Mouse (Mus musculus) lung, postnatal 0 days (tissue): Measurements from ENCODE around the gene Svs3b. TPM values are rescaled to one million over a fixed set of nuclear protein-coding genes. Genes with fewer than 3 reads are reported as not detected.
"Not testable (repeated sequence)": the region's sequence is repeated elsewhere in the genome, so short reads cannot be mapped to it uniquely, and the experiment has no call there.

Experiments
- ATAC-seq: fragments of 200-750 bp; cut with Nextera tagmentation; 2 replicates; pipeline ENCODE4 v1.8.0; 2017; ENCODE audit warnings: moderate library complexity
- DNase-seq: peaks from one replicate; pipeline ENCODE4 v3.0.0-alpha.2; 2016; ENCODE audit warnings: low spot score
- H3K27ac ChIP-seq: fragments of 300-500 bp; sonication (generic); 2 replicates; pipeline ENCODE4 v1.5.1; 2014; ENCODE audit warnings: antibody characterized with exemption, mild to moderate bottlenecking, low read length, mixed read lengths
- H3K27me3 ChIP-seq: fragments of 300-500 bp; sonication (generic); replicated peaks from 2 replicates; pipeline ENCODE4 v1.6.1; 2014; ENCODE audit warnings: low read length, mixed read lengths; ENCODE audit not compliant: insufficient read depth
- H3K36me3 ChIP-seq: fragments of 300-500 bp; sonication (generic); 2 replicates; pipeline ENCODE4 v1.6.1; 2014; ENCODE audit warnings: low read length, mixed read lengths; ENCODE audit not compliant: insufficient read depth
- H3K4me1 ChIP-seq: fragments of 300-500 bp; sonication (generic); 2 replicates; pipeline ENCODE4 v1.6.1; 2014; ENCODE audit warnings: antibody characterized with exemption, low read depth, low read length, mixed read lengths; ENCODE audit not compliant: insufficient read depth
- H3K4me2 ChIP-seq: fragments of 300-500 bp; sonication (generic); replicated peaks from 2 replicates; pipeline ENCODE4 v1.6.1; 2014; ENCODE audit warnings: low read depth, mild to moderate bottlenecking, low read length, moderate library complexity, mixed read lengths
- H3K4me3 ChIP-seq: fragments of 300-500 bp; sonication (generic); 2 replicates; pipeline ENCODE4 v1.5.1; 2014; ENCODE audit warnings: low read depth, low read length
- H3K9ac ChIP-seq: fragments of 300-500 bp; sonication (generic); replicated peaks from 2 replicates; pipeline ENCODE4 v1.6.1; 2014; ENCODE audit warnings: low read depth, mild to moderate bottlenecking
- H3K9me3 ChIP-seq: fragments of 300-500 bp; sonication (generic); 2 replicates; pipeline ENCODE4 v1.6.1; 2016; ENCODE audit warnings: low read length, mixed read lengths
- CTCF ChIP-seq: IDR thresholded peaks from 2 replicates; pipeline ENCODE4 v1.5.1; 2016; ENCODE audit warnings: antibody characterized with exemption, mild to moderate bottlenecking
- EP300 ChIP-seq: IDR thresholded peaks from 2 replicates; pipeline ENCODE4 v1.6.1; 2016; ENCODE audit warnings: antibody characterized with exemption, mild to moderate bottlenecking, control low read depth
- WGBS: fragments of 180-500 bp; shearing (Covaris S2); extraction: QIAGEN DNeasy Blood & Tissue Kit; methylation state at CpG from one replicate; pipeline ENCODE4 v1.1.7; 2014; 5-methylcytosine and 5-hydroxymethylcytosine counted together
- polyA plus RNA-seq: library from polyadenylated mRNA; unstranded; fragments of >200 nt; fragmentation: Nextera tagmentation; extraction: Ambion mirVana; gene quantifications from 2 replicates; pipeline ENCODE4 v1.2.1, GENCODE M21; 2015

Gene Svs3b
- polyA plus RNA-seq, 1 experiment from 2014 or later: not detected

GRCm38 (mm10) chr2:164221522-164221921 lies 34.9 kb downstream of the Svs3b start, which contains the start of gene Wfdc15b:
Gene Wfdc15b (minus strand): TSS chr2:164221660.
- 29% methylated on average over 11 of the region's 11 CpGs for WGBS
- H3K4me3 ChIP-seq: no peak within 1 kb of the TSS
- H3K4me1 ChIP-seq: no peaks in the 10 kb centered on the region
- H3K27ac ChIP-seq: no peak within 1 kb of the TSS
- DNase-seq: no peak
- no peak within 1 kb of the TSS for H3K9ac ChIP-seq
- H3K36me3 ChIP-seq: no peaks in the 10 kb centered on the region
- H3K27me3 ChIP-seq: no peaks in the 10 kb centered on the region
- no peak for TF ChIP-seq EP300
- no peak for TF ChIP-seq CTCF
- no peak within 1 kb of the TSS for H3K4me2 ChIP-seq
- no peaks in the 10 kb centered on the region for H3K9me3 ChIP-seq
- no peak for ATAC-seq

- no peak for DNase-seq
- H3K4me3 ChIP-seq: no peak overlapping the region
- no peaks in the 10 kb centered on the region for H3K9me3 ChIP-seq
- H3K27ac ChIP-seq: no peak overlapping the region
- H3K27me3 ChIP-seq: no peaks in the 10 kb centered on the region
- H3K4me2 ChIP-seq: no peak overlapping the region
- no peaks in the 10 kb centered on the region for H3K36me3 ChIP-seq
- no peak for TF ChIP-seq EP300
- TF ChIP-seq CTCF: no peak
- H3K9ac ChIP-seq: no peak overlapping the region
- no peaks in the 10 kb centered on the region for H3K4me1 ChIP-seq
- 83% methylated on average over 9 of the region's 9 CpGs for WGBS
- no peak for ATAC-seq
Measured at GRCm38 (mm10) chr2:164219295-164219694, 37.1 kb downstream of the Svs3b start.

- H3K4me1 ChIP-seq: no peaks in the 10 kb centered on the region
- no peak overlapping the region for H3K27ac ChIP-seq
- DNase-seq (no peak), ATAC-seq (no peak)
- H3K36me3 ChIP-seq: no peaks in the 10 kb centered on the region
- no peaks in the 10 kb centered on the region for H3K27me3 ChIP-seq
- TF ChIP-seq CTCF: no peak
- no peak for TF ChIP-seq EP300
- H3K4me2 ChIP-seq: no peak overlapping the region
- H3K9me3 ChIP-seq: no peaks in the 10 kb centered on the region
- WGBS: 77% methylated on average over 5 of the region's 5 CpGs
- no peak overlapping the region for H3K4me3 ChIP-seq
- H3K9ac ChIP-seq: no peak overlapping the region
Measured at GRCm38 (mm10) chr2:164212711-164213110, 43.7 kb downstream of the Svs3b start.

GRCm38 (mm10) chr2:164210892-164211291 lies 45.5 kb downstream of the Svs3b start:
- TF ChIP-seq CTCF (no peak), EP300 (no peak)
- Histone ChIP-seq H3K27ac (no peak overlapping the region), H3K9ac (no peak overlapping the region), H3K36me3 (no peaks in the 10 kb centered on the region), H3K4me3 (no peak overlapping the region), H3K27me3 (no peaks in the 10 kb centered on the region), H3K9me3 (no peaks in the 10 kb centered on the region), H3K4me2 (no peak overlapping the region), H3K4me1 (no peaks in the 10 kb centered on the region)
- no peak for DNase-seq
- 88% methylated on average over 4 of the region's 4 CpGs for whole genome bisulfite sequencing
- ATAC-seq: no peak

- no peaks in the 10 kb centered on the region for H3K27me3 ChIP-seq
- H3K9ac ChIP-seq: no peak overlapping the region
- no peaks in the 10 kb centered on the region for H3K9me3 ChIP-seq
- DNase-seq: no peak
- WGBS: 51% methylated on average over 4 of the region's 4 CpGs
- no peak overlapping the region for H3K4me2 ChIP-seq
- H3K4me3 ChIP-seq: no peak overlapping the region
- H3K27ac ChIP-seq: no peak overlapping the region
- TF ChIP-seq CTCF: no peak
- no peak for TF ChIP-seq EP300
- no peaks in the 10 kb centered on the region for H3K4me1 ChIP-seq
- no peaks in the 10 kb centered on the region for H3K36me3 ChIP-seq
- no peak for ATAC-seq
Measured at GRCm38 (mm10) chr2:164206676-164207075, 49.8 kb downstream of the Svs3b start.

GRCm38 (mm10) chr2:164206011-164206410 lies 50.4 kb downstream of the Svs3b start:
- not testable (repeated sequence) for H3K9ac ChIP-seq, DNase-seq, H3K4me3 ChIP-seq, H3K4me1 ChIP-seq, H3K27ac ChIP-seq, H3K9me3 ChIP-seq, H3K4me2 ChIP-seq, H3K27me3 ChIP-seq, H3K36me3 ChIP-seq, ATAC-seq
- WGBS: 83% methylated on average over 10 of the region's 10 CpGs

Other genes starting within 250 kb of the Svs3b start
- 0.36 and 0.60 TPM in 2 replicates for gene Pabpc1l, start 231.2 kb downstream of the Svs3b start, polyA plus RNA-seq
- gene Stk4, start 186.3 kb downstream of the Svs3b start, polyA plus RNA-seq: 26.3 and 27.0 TPM in 2 replicates
- 27.2 and 30.3 TPM in 2 replicates for gene Tomm34, start 185.5 kb downstream of the Svs3b start, polyA plus RNA-seq
- gene Kcns1, start 85.5 kb downstream of the Svs3b start, polyA plus RNA-seq: not detected in 2 replicates
- 0.15 and 0.18 TPM in 2 replicates for gene Wfdc5, start 73.9 kb downstream of the Svs3b start, polyA plus RNA-seq
- 0.26 TPM in 1 of 2 replicates, not detected in the other for gene Wfdc12, start 66.0 kb downstream of the Svs3b start, polyA plus RNA-seq
- gene Wfdc15a, start 56.5 kb downstream of the Svs3b start, polyA plus RNA-seq: not detected in 2 replicates
- gene Wfdc15b, start 35.0 kb downstream of the Svs3b start, polyA plus RNA-seq: not detected in 2 replicates
- not detected in 2 replicates for gene Svs2, start 18.2 kb downstream of the Svs3b start, polyA plus RNA-seq
- not detected in 2 replicates for gene Svs4, start 21.8 kb upstream of the Svs3b start, polyA plus RNA-seq
- gene Svs3a, start 32.6 kb upstream of the Svs3b start, polyA plus RNA-seq: not detected in 2 replicates
- gene Svs6, start 60.1 kb upstream of the Svs3b start, polyA plus RNA-seq: not detected in 2 replicates
- not detected in 2 replicates for gene Svs5, start 76.1 kb upstream of the Svs3b start, polyA plus RNA-seq
- 79.5 and 106 TPM in 2 replicates for gene Slpi, start 132.5 kb upstream of the Svs3b start, polyA plus RNA-seq
- gene Rbpjl, start 146.5 kb upstream of the Svs3b start, polyA plus RNA-seq: 29.7 and 42.6 TPM in 2 replicates
- gene Matn4, start 148.5 kb upstream of the Svs3b start, polyA plus RNA-seq: 71.4 and 81.2 TPM in 2 replicates
- gene Sdc4, start 187.2 kb upstream of the Svs3b start, polyA plus RNA-seq: 217 and 289 TPM in 2 replicates
- gene Sys1, start 200.3 kb upstream of the Svs3b start, polyA plus RNA-seq: 63.5 and 66.2 TPM in 2 replicates
- 23.5 and 32.9 TPM in 2 replicates for gene Gm20458, start 204.3 kb upstream of the Svs3b start, polyA plus RNA-seq
- gene Trp53tg5, start 217.1 kb upstream of the Svs3b start, polyA plus RNA-seq: not detected in 2 replicates
- 39.9 and 44.6 TPM in 2 replicates for gene Dbndd2, start 229.5 kb upstream of the Svs3b start, polyA plus RNA-seq
- gene Pigt, start 240.9 kb upstream of the Svs3b start, polyA plus RNA-seq: 45.5 and 54.8 TPM in 2 replicates